Mouse (Mus musculus): ENCODE data around the gene Nav2. TPM values are rescaled to one million over a fixed set of nuclear protein-coding genes. Genes with fewer than 3 reads are reported as not detected.
A peak's percentile ranks its signal among the peaks of the same experiment; 100 is the strongest.

Nav2 gene
- total RNA-seq, 2 experiments from 2014 or later, result 200 to 220 TPM

- intact Hi-C loops (cut with DNase I), result no loop called here
- DNase-seq, result no peak
Measured at GRCm38 (mm10) chr7:48887973-48888372, 20.5 kb upstream of the Nav2 start.

GRCm38 (mm10) chr7:48888751-48889150 lies 19.8 kb upstream of the Nav2 start:
- intact Hi-C loops (cut with DNase I), result no loop called here
- no peak for DNase-seq

DNA sequence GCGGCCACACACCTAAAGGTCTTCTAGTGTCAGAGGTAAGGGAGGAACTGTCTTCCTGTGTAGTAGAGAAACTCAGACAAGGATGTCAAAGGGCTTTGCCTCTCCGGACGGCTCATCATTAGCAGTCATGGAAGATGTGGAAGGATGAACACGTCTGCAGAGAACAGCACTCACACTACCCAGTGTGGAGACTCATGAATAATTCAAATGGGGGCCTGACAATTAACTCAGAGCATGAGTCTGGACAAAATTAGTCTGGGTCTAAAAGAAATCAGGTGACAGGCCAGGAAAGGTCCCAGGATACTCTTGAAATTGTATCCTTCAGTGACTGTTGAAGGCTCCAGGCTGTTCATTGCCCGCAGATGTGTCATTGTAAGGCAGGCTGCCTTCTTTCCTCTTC lies 17.5 kb upstream of the Nav2 start:
- no peak for DNase-seq
- intact Hi-C loops (cut with DNase I), result no loop called here

DNA sequence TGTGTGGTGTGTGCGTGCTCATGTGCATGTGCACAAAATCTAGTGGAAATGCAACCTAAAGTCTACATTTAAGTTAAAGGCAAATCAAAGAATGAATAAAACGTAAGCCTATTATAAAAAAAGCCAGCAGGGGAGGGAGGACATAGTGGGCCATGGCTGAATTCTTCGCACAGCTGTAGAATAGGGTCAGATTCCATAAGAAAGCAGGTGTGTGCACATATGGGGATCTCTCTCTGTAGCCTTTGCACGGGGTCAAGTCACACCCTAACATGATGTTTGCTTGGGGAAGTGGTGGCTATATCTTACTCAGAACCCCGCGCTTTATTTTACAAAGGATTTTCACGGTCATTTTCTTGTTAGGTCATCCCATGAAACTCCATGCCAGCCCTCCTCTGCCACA lies 15.4 kb upstream of the Nav2 start:
- intact Hi-C loops (cut with DNase I), result no loop called here

DNA sequence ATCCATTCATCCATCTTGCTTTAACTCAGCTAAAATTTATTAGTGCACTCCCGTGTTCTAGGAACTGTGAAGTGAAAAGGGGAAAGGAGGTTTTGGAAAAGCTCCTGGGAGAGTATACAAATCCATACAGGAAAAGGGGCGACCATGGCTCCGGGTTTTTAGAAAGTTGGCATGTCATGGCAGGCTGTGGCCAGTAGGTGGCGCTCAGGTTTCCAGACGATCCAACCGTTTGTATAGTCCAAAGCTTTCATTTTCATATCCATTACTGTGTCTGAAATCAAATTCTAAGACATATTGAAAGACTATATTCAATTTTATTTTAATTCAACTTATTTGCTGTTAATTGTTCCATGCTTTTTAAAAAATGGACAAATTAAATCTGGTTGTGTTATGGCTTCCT lies 14.4 kb upstream of the Nav2 start:
- DNase-seq, result peak; percentile 72
- intact Hi-C loops (cut with DNase I), result loop anchor here (2.0 kb wide), 1 partner anchor 225 kb away; no protein-coding TSS in a partner anchor

More for the DNA sequence above, 15.4 kb upstream of the Nav2 start:
- no peak for DNase-seq

DNA sequence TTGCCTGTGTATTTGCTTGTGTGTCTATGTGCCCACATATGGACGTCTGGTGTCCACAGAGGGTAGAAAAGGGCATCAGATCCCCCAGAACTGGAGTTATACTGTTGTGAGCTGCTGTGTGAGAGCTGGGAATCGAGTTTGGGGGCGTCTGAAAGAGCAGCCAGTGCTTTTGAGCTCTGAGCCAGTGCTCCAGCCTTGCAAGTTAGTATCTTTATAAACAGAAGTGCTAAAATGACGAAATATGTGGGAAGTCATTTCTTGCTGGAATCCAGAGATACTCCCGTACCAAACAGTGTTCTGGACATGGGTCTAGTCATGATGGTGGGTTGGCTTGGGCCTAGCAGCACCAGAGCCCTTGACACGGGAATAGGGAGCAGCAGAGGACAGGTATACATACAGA lies 13.8 kb upstream of the Nav2 start:
- intact Hi-C loops (cut with DNase I), result loop anchor here (2.0 kb wide), 1 partner anchor 224 kb away; no protein-coding TSS in a partner anchor
- no peak for DNase-seq

DNA sequence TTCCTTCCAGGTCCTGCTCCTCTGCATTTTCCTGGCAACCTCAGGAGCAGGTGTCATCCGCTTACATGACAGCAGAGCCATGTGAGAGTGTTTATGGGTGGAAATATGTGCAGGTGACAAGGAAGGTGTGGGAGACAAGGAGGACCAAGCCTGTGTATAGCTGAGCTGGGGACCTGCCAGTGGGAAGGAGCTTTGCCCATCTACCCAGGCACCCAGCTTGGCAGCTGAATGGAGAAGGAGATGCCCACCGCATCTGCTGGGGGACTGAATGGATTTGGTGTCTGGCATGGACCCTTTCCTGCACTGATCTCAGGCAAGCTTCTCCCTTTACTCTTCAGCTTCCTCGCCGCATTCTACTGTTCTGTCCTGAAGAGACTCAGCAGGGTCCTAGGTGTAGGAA lies 13.0 kb upstream of the Nav2 start:
- no peak for DNase-seq
- intact Hi-C loops (cut with DNase I), result loop anchor here (2.0 kb wide), 1 partner anchor 223 kb away; no protein-coding TSS in a partner anchor

GRCm38 (mm10) chr7:48896051-48896450 lies 12.5 kb upstream of the Nav2 start:
- DNase-seq, result no peak
- intact Hi-C loops (cut with DNase I), result no loop called here

DNA sequence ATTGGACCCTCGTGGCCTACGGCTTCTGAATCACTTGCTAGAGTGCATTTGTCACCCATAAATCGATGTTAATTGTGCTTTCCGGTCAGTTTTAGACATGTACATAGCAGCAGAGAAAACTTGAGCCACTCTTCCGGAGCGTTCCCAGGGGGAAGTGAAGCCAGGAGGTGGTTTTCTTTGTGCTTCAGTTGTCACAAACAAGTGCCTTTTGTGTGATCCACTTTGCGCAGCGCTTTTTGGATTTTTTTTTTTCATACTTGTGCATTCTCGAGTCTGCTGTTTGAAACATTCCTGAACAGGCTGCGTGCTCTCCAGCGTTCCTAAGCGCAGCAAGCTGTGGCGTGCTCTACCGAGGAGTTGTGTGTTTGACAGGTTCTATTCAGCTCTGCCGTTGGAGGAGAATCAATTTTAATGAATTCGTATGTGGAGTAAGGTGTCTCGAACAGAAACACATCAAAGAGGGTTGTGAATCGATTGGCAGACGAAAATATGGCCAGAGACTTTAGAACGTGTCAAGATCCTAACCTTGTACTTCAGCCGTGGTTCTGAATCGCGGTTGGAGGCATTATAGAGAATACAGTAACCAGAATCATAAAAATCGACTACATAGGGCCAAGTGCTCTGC lies 10.9 kb upstream of the Nav2 start:
- no peak for DNase-seq
- intact Hi-C loops (cut with DNase I), result no loop called here

- intact Hi-C loops (cut with DNase I), result no loop called here
- DNase-seq, result no peak
Measured at GRCm38 (mm10) chr7:48898416-48898815, 10.1 kb upstream of the Nav2 start.

DNA sequence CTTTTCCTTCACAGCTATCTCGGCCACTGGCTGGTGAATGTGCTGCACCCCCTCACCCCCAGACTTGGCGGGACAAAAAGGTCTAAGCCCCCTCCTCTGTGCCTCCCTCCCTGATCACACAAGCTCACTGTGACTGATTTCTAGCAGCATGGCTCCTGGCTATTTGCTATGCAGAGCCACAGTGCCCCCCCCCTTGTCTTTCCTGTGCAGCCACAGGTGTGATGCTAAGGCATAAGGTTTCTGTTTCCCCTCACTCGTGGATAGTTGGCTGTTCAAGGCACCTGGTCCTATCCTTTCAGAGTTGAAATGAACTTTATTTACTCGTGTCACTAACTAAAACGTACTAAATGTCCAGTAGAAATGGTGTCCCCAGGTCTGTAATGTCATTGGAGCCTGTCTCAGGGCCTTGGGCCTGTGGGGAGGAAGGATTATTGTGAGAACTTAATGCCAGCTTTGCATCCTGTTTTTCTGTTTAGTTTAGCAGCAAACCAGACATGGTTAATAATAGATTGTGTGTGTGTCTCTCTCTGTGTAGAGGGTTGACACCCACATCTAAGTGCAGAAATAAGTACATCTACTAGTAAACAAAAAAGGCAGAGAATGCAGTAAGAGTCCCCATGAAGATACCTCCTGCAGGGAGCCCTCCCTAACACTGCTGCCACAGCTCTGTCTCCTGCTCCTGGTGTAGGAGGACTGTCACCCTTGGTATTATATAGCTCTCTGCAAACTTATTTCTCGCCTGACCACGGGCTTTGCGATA lies 7.9 kb upstream of the Nav2 start:
- intact Hi-C loops (cut with DNase I), result no loop called here
- DNase-seq, result no peak

DNA sequence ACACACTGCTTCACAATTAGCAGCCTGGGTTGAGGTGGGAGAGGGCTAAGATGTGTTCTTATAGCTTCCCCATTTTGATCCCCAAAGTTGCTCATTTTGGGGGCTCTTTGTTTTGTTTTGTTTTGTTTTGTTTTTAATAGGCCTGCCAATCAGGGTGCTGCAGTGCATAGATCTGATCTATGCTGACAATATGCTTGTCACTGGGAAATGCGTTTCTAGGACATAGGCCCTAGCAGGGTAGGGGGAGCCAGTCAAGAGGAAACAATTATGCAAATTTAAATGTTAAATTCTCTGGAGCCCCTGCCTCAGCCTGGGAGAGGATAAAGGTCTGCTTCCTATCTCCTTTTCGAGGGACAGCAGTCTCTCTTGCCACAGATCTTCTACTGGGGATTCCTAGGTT lies 6.1 kb upstream of the Nav2 start:
- DNase-seq, result no peak
- intact Hi-C loops (cut with DNase I), result no loop called here

DNA sequence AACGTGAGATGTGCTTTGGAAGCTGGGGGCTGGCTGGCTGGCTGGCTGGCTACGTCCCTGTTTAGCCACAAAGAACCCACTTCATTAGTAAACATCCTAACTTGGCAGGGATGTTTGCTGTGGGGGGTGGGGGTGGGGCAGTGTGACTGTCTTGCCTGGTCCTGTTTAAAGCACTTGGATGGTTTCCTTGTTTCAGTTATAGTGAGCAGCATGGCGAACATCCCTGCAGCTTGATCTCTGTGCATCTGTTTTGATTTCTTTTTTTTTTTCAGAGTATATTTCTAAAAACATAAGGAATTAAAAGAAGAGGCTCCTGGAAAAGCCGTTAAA lies 791 bp downstream of the Nav2 start:
- DNase-seq, result no peak
- intact Hi-C loops (cut with DNase I), result no loop called here

GRCm38 (mm10) chr7:48910282-48910681 lies 1.8 kb downstream of the Nav2 start:
- no peak for DNase-seq
- intact Hi-C loops (cut with DNase I), result no loop called here

DNA sequence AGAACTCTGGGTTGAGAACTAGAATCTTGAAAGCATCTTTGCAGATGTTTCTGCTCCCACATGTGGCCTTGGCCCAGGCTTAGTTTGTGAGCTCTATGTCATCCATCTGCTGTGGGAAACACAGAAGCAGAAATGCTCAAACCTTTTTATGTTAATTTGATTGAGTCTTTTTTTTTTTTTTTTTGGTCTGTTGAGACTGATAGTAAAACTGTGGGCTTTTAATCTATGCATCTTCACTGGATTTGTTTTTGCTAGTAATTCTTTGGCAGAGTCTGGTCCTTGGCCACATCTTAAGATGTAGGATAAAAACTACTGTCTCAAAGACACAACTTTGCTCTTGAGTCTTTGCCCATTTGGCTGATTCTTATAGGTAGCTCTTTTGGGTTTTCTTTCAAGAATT lies 2.6 kb downstream of the Nav2 start:
- intact Hi-C loops (cut with DNase I), result no loop called here
- DNase-seq, result no peak

GRCm38 (mm10) chr7:48914630-48915506 lies 6.4 kb downstream of the Nav2 start:
- intact Hi-C loops (cut with DNase I), result no loop called here
- no peak for DNase-seq

GRCm38 (mm10) chr7:48917463-48917862 lies 8.9 kb downstream of the Nav2 start:
- intact Hi-C loops (cut with DNase I), result no loop called here
- no peak for DNase-seq

GRCm38 (mm10) chr7:48917988-48918387 lies 9.5 kb downstream of the Nav2 start:
- DNase-seq, result no peak
- intact Hi-C loops (cut with DNase I), result no loop called here

DNA sequence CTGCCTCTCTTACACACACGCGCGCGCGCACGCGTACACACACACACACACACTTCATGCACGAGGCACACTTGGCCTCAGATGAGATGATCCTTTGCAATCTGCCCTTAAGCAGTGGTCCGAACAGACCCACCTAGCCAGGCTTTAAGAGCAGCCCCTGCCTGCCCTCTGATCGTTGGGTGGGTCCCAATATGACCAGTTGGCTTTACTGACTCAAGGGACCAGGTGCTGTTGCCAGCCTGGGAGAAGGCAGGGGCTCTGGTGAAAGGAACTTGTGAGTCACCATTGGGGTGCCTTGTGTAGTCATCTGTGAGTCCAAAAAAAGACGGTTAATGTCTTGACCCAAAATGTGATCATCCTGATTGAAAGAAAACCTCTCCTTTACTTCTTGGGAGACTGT lies 9.9 kb downstream of the Nav2 start:
- DNase-seq, result no peak
- intact Hi-C loops (cut with DNase I), result no loop called here

DNA sequence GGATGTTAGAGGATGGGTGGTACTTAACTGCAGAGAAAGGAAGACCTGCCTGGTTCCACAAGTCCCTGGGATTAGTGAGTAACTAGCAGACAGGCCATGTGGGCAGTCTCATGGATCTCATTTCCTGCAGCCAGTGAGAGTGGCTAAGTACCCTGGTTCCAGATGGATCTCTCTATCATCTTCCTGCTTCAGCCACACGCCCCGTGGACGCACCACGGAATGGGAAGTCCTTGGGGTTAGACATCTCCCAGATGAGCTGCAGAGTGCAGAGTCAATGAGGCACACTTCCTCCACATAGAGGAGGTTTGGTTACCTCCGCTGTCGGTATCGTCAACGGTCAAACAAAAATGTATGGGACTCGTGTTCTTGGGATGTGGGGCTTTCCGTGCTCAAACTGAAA lies 15.1 kb downstream of the Nav2 start:
- intact Hi-C loops (cut with DNase I), result no loop called here
- no peak for DNase-seq

DNA sequence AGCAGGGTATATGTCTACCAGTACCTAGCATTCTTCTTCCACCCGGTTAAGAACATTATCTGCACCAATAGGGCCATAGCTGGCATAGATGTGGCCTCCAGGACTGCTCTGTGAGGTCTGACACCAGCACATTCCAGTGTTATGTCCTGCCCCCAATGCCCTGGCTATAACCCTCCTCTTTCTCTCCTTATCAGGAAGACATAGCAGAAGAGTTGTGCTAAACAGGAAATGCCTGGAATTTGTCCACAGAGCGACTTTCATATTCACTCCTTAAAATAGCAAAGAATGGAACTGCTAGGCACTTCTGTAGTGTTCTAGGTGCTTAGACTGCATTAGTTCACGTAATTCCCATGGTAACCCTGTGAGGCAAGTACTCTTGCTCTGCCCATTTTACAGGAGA lies 16.7 kb downstream of the Nav2 start:
- intact Hi-C loops (cut with DNase I), result no loop called here
- no peak for DNase-seq

- DNase-seq, result peak; percentile 83
- intact Hi-C loops (cut with DNase I), result no loop called here
Measured at GRCm38 (mm10) chr7:48928364-48928763, 19.8 kb downstream of the Nav2 start.

Data from left cerebral cortex, postnatal 4 days (tissue).